Mouse (Mus musculus) lung, embryonic 15.5 days (tissue): ENCODE measurements at regions not wholly inside any gene's neighbourhood (a gene's known extent, or its start where the extent isn't known, plus 50 kb on each side); places are given as distances from the start of the nearest gene placed in this dataset.

ENCODE experiments used
- ATAC-seq: fragments of 200-750 bp; cut with Nextera tagmentation; 2 replicates; pipeline ENCODE4 v1.8.0; 2017; ENCODE audit warnings: moderate number of reproducible peaks, borderline replicate concordance; ENCODE audit not compliant: low FRiP score, low TSS enrichment; ENCODE audit errors: extremely low read depth
- H3K27ac ChIP-seq: fragments of 300-500 bp; sonication (generic); 2 replicates; pipeline ENCODE4 v1.5.1; 2015; ENCODE audit warnings: moderate library complexity, mild to moderate bottlenecking, inconsistent platforms
- H3K27me3 ChIP-seq: fragments of 300-500 bp; sonication (generic); 2 replicates; pipeline ENCODE4 v1.6.1; 2015; ENCODE audit warnings: inconsistent platforms
- H3K36me3 ChIP-seq: fragments of 300-500 bp; sonication (generic); 2 replicates; pipeline ENCODE4 v1.6.1; 2015; ENCODE audit warnings: inconsistent platforms
- H3K4me1 ChIP-seq: fragments of 300-500 bp; sonication (generic); 2 replicates; pipeline ENCODE4 v1.6.1; 2015; ENCODE audit warnings: inconsistent platforms
- H3K4me2 ChIP-seq: fragments of 300-500 bp; sonication (generic); 2 replicates; pipeline ENCODE4 v1.6.1; 2015; ENCODE audit warnings: inconsistent platforms, mild to moderate bottlenecking, moderate library complexity
- H3K4me3 ChIP-seq: fragments of 300-500 bp; sonication (generic); 2 replicates; pipeline ENCODE4 v1.5.1; 2015; ENCODE audit warnings: mild to moderate bottlenecking, inconsistent platforms
- H3K9ac ChIP-seq: fragments of 300-500 bp; sonication (generic); 2 replicates; pipeline ENCODE4 v1.6.1; 2015; ENCODE audit warnings: inconsistent platforms
- H3K9me3 ChIP-seq: fragments of 300-500 bp; sonication (generic); 2 replicates; pipeline ENCODE4 v1.6.1; 2016; ENCODE audit warnings: inconsistent platforms
- WGBS: fragments of 180-500 bp; shearing (Covaris S2); methylation state at CpG from one replicate; pipeline ENCODE4 v1.1.7; 2015; 5-methylcytosine and 5-hydroxymethylcytosine counted together

DNA sequence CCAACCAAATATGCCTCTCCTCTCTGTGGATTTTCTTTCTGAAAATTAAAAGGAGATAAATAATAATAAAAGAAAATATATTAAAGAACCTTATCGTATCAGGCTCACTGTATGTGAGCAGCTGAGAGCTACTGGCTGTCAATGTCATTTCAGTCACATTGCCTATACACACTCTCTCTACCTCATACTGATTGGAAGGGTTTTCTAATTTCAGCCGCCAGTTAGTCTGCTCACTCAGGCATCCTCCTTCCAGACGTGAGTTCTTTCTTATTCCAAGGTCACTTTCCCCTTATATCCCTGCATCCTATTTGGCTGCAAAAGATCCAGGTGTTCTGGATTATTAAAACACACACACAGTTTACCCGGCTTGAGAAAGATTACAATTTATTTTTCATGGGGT lies 286.2 kb downstream of the Cenpc1 start:
- WGBS, result 62% methylated on average over 4 of the region's 4 CpGs
- H3K36me3 ChIP-seq, result no peaks in the 10 kb centered on the region
- H3K27ac ChIP-seq, result no peak overlapping the region
- no peaks in the 10 kb centered on the region for H3K9me3 ChIP-seq
- H3K4me1 ChIP-seq, result no peaks in the 10 kb centered on the region
- no peak overlapping the region for H3K9ac ChIP-seq
- no peaks in the 10 kb centered on the region for H3K27me3 ChIP-seq
- ATAC-seq, result no peak
- no peak overlapping the region for H3K4me2 ChIP-seq
- H3K4me3 ChIP-seq, result no peak overlapping the region

- no peaks in the 10 kb centered on the region for H3K27me3 ChIP-seq
- no peak overlapping the region for H3K27ac ChIP-seq
- no peak overlapping the region for H3K9ac ChIP-seq
- no peak for ATAC-seq
- H3K36me3 ChIP-seq, result no peaks in the 10 kb centered on the region
- H3K4me2 ChIP-seq, result no peak overlapping the region
- H3K4me3 ChIP-seq, result no peak overlapping the region
- WGBS, result 73% methylated on average over 4 of the region's 4 CpGs
- no peaks in the 10 kb centered on the region for H3K4me1 ChIP-seq
- no peaks in the 10 kb centered on the region for H3K9me3 ChIP-seq
Measured at GRCm38 (mm10) chr5:85772660-85773059, 292.7 kb downstream of the Cenpc1 start.

DNA sequence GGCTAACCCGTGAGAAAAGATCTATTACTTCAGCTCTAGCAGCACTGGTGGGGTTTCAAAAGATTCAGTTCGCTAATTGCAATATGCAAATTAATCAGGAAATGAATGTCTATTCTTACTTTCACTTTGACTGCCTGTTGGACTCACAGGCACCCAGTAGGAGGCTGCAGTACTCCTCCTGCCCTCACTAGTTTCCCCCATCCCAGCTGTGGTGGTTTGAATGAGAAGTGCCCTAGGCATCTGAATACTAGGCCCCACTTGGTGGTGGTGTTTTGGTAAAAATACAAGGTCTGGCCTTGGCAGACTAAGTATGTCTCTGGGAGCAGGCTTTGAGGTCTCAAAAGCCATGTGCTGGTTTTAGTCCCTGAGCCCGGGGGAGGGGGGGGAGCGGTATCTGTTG lies 293.3 kb downstream of the Cenpc1 start:
- Histone ChIP-seq H3K27me3 (no peaks in the 10 kb centered on the region), H3K9ac (no peak overlapping the region), H3K36me3 (no peaks in the 10 kb centered on the region), H3K9me3 (no peaks in the 10 kb centered on the region), H3K27ac (no peak overlapping the region), H3K4me2 (no peak overlapping the region), H3K4me1 (no peaks in the 10 kb centered on the region), H3K4me3 (no peak overlapping the region)
- no peak for ATAC-seq
- WGBS, result 80% methylated on average over 4 of the region's 4 CpGs

GRCm38 (mm10) chr5:85767157-85767556 lies 298.2 kb downstream of the Cenpc1 start:
- H3K27me3 ChIP-seq, result no peaks in the 10 kb centered on the region
- WGBS, result 80% methylated on average over 3 of the region's 3 CpGs
- H3K27ac ChIP-seq, result no peak overlapping the region
- no peaks in the 10 kb centered on the region for H3K9me3 ChIP-seq
- no peak overlapping the region for H3K9ac ChIP-seq
- H3K4me1 ChIP-seq, result no peaks in the 10 kb centered on the region
- no peak overlapping the region for H3K4me3 ChIP-seq
- no peaks in the 10 kb centered on the region for H3K36me3 ChIP-seq
- ATAC-seq, result no peak
- no peak overlapping the region for H3K4me2 ChIP-seq

GRCm38 (mm10) chr5:85756716-85757115 lies 308.7 kb downstream of the Cenpc1 start:
- no peak overlapping the region for H3K4me3 ChIP-seq
- H3K9ac ChIP-seq, result no peak overlapping the region
- H3K36me3 ChIP-seq, result no peaks in the 10 kb centered on the region
- H3K4me1 ChIP-seq, result no peaks in the 10 kb centered on the region
- WGBS, result 83% methylated on average over 8 of the region's 8 CpGs
- H3K9me3 ChIP-seq, result no peaks in the 10 kb centered on the region
- H3K27me3 ChIP-seq, result no peaks in the 10 kb centered on the region
- no peak for ATAC-seq
- H3K27ac ChIP-seq, result no peak overlapping the region
- H3K4me2 ChIP-seq, result no peak overlapping the region

GRCm38 (mm10) chr5:85754227-85754626 lies 311.2 kb downstream of the Cenpc1 start:
- Histone ChIP-seq H3K27me3 (no peaks in the 10 kb centered on the region), H3K4me3 (no peak overlapping the region), H3K4me1 (no peaks in the 10 kb centered on the region), H3K9ac (no peak overlapping the region), H3K27ac (no peak overlapping the region), H3K9me3 (no peaks in the 10 kb centered on the region), H3K4me2 (no peak overlapping the region), H3K36me3 (no peaks in the 10 kb centered on the region)
- WGBS, result 83% methylated on average over 12 of the region's 12 CpGs
- no peak for ATAC-seq

DNA sequence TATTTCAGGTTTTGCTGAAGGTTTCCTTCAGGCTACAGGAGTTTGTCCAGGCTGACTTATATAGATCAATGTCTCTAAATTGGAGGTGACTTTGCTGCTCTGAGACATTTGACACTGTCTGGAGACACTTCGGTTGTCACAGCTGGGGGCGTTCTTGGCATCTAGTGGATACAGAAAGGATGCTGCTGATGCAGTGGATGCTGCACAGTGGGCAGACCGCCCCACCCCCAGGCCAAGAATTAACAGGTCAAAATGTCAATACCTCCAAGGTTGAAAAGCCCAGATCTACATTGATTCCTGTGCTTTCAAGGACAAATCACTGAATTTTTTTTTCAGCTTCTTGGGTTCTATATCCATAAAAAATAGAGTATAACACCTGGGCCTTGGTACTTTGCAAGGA lies 312.3 kb downstream of the Cenpc1 start:
- no peaks in the 10 kb centered on the region for H3K4me1 ChIP-seq

GRCm38 (mm10) chr5:85751649-85752048 lies 313.7 kb downstream of the Cenpc1 start:
- H3K27me3 ChIP-seq, result no peaks in the 10 kb centered on the region
- no peaks in the 10 kb centered on the region for H3K36me3 ChIP-seq
- no peak overlapping the region for H3K4me3 ChIP-seq
- H3K4me2 ChIP-seq, result no peak overlapping the region
- no peak overlapping the region for H3K27ac ChIP-seq
- H3K9me3 ChIP-seq, result no peaks in the 10 kb centered on the region
- ATAC-seq, result no peak
- no peak overlapping the region for H3K9ac ChIP-seq
- WGBS, result 62% methylated on average over 2 of the region's 2 CpGs
- H3K4me1 ChIP-seq, result no peaks in the 10 kb centered on the region

More for the DNA sequence above, 312.3 kb downstream of the Cenpc1 start:
- H3K4me3 ChIP-seq, result no peak overlapping the region
- H3K27me3 ChIP-seq, result no peaks in the 10 kb centered on the region
- H3K36me3 ChIP-seq, result no peaks in the 10 kb centered on the region
- H3K9me3 ChIP-seq, result no peaks in the 10 kb centered on the region
- no peak overlapping the region for H3K4me2 ChIP-seq
- 79% methylated on average over 3 of the region's 3 CpGs for whole genome bisulfite sequencing
- no peak overlapping the region for H3K9ac ChIP-seq
- H3K27ac ChIP-seq, result no peak overlapping the region
- ATAC-seq, result no peak

GRCm38 (mm10) chr5:85750893-85751292 lies 314.5 kb downstream of the Cenpc1 start:
- H3K27ac ChIP-seq, result no peak overlapping the region
- WGBS, result 59% methylated on average over 1 of the region's 1 CpGs

DNA sequence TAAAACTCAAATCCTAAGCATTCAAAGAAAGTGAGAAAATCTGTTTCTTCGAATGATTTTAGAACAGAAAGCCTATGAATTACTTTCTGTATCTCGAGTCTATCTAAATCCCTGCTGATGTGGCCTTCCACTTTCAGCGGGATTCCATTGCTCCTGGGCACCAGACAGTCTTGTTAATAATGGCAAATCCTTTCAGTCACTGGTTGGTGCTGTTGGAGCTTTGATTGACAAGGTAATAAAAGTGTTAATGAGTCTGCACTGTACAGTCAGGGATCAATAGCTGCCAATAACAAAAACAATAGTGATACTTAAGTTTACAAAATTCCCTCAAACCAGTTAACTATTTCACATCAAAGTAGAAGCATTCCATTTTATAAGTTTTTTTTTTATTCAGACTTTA lies 335.8 kb downstream of the Cenpc1 start:
- Histone ChIP-seq H3K27ac (no peak overlapping the region), H3K27me3 (no peaks in the 10 kb centered on the region)

More at GRCm38 (mm10) chr5:85750893-85751292, 314.5 kb downstream of the Cenpc1 start:
- no peaks in the 10 kb centered on the region for H3K27me3 ChIP-seq
- H3K4me3 ChIP-seq, result no peak overlapping the region
- H3K36me3 ChIP-seq, result no peaks in the 10 kb centered on the region
- H3K4me1 ChIP-seq, result no peaks in the 10 kb centered on the region
- no peak overlapping the region for H3K9ac ChIP-seq
- H3K4me2 ChIP-seq, result no peak overlapping the region
- H3K9me3 ChIP-seq, result no peaks in the 10 kb centered on the region
- ATAC-seq, result no peak

GRCm38 (mm10) chr5:85707345-85707744 lies 358.0 kb downstream of the Cenpc1 start:
- H3K4me2 ChIP-seq, result no peak overlapping the region
- H3K4me1 ChIP-seq, result no peaks in the 10 kb centered on the region
- no peaks in the 10 kb centered on the region for H3K9me3 ChIP-seq
- H3K36me3 ChIP-seq, result no peaks in the 10 kb centered on the region
- no peak overlapping the region for H3K27ac ChIP-seq
- no peak for ATAC-seq
- H3K9ac ChIP-seq, result no peak overlapping the region
- H3K27me3 ChIP-seq, result no peaks in the 10 kb centered on the region
- no peak overlapping the region for H3K4me3 ChIP-seq
- WGBS, result 84% methylated on average over 9 of the region's 9 CpGs

More for the DNA sequence above, 335.8 kb downstream of the Cenpc1 start:
- no peak overlapping the region for H3K4me2 ChIP-seq
- no peak for ATAC-seq
- no peaks in the 10 kb centered on the region for H3K4me1 ChIP-seq
- H3K9ac ChIP-seq, result no peak overlapping the region
- no peak overlapping the region for H3K4me3 ChIP-seq
- no peaks in the 10 kb centered on the region for H3K36me3 ChIP-seq
- H3K9me3 ChIP-seq, result no peaks in the 10 kb centered on the region
- WGBS, result 74% methylated on average over 3 of the region's 3 CpGs

GRCm38 (mm10) chr5:85706598-85706997 lies 358.8 kb downstream of the Cenpc1 start:
- 53% methylated on average over 1 of the region's 1 CpGs for WGBS
- no peak for ATAC-seq
- no peak overlapping the region for H3K4me2 ChIP-seq
- H3K4me1 ChIP-seq, result no peaks in the 10 kb centered on the region
- no peak overlapping the region for H3K27ac ChIP-seq
- no peaks in the 10 kb centered on the region for H3K36me3 ChIP-seq
- no peak overlapping the region for H3K4me3 ChIP-seq
- H3K27me3 ChIP-seq, result no peaks in the 10 kb centered on the region
- no peaks in the 10 kb centered on the region for H3K9me3 ChIP-seq
- no peak overlapping the region for H3K9ac ChIP-seq

- Histone ChIP-seq H3K27me3 (no peaks in the 10 kb centered on the region), H3K4me2 (no peak overlapping the region), H3K9me3 (no peaks in the 10 kb centered on the region), H3K9ac (no peak overlapping the region), H3K36me3 (no peaks in the 10 kb centered on the region), H3K27ac (no peak overlapping the region), H3K4me3 (no peak overlapping the region), H3K4me1 (no peaks in the 10 kb centered on the region)
- ATAC-seq, result no peak
- 52% methylated on average over 3 of the region's 3 CpGs for WGBS
Measured at GRCm38 (mm10) chr5:85706084-85706483, 359.3 kb downstream of the Cenpc1 start.
